Mouse (Mus musculus): Measurements from ENCODE around the gene Try4.
"Not testable (repeated sequence)": the region's sequence is repeated elsewhere in the genome, so short reads cannot be mapped to it uniquely, and the experiment has no call there.

Gene Try4

DNA sequence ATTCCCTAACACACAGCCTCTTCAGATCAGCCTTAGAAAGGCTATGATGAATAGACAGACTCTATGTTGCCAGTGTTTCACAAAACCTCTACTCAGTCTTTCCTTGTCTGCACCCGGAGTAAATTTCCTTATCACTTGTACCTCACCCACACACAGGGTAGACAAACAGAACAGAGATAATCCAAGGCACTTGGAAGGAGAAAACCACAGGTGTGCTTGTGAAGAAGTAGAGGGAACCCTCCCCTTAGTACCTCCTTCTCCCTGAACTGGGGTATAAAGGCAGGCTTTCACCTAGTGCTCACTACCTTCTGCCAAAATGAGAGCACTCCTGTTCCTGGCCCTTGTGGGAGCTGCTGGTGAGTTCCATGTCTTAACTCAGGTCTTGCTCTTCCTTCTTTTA, at the start of gene Try4:
Gene Try4, plus strand, starts transcription at position 301 of the 400 bp plus-strand sequence.
- no peak for DNase-seq (ENCODE audit: low read depth, low spot score)

DNA sequence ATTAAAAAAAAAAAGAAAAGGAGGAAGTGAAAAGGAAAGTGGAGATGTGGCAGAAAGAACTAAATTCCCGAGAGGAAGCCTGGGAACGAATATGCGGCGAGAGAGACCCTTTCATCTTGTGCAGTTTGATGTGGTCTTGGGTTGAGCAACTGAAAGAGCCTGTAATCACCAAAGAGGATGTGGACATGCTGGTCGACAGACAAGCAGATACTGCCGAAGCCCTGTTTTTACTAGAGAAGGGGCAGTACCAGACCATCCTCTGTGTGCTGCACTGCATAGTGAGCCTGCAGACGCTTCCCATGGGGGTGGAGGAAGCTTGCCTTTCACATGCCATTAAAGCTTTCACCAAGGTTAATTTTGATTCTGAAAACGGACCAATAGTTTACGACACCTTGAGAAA, 48.8 kb upstream of the Try4 start:
- not testable (repeated sequence) for DNase-seq (ENCODE audit: low read depth, low spot score)

DNA sequence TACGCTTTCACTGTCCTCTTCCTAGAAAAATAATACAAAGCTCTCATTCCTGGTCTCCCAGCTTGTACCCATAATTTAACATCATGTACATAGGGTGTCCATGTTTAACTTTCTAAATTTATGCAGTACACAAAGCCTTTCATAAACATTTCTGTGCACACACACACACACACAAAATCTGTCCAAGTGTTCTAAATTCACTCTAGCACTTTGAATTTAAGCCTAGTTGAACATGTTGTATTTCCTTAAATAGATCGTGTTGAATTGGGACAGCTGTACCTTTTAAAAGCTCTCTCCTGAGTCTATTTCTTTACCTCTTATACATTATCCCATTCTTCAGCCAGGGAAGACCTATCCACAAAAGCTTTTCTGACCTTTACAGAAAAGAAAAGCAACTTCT, 45.6 kb upstream of the Try4 start:
- no peak for DNase-seq (ENCODE audit: low read depth, low spot score)

DNA sequence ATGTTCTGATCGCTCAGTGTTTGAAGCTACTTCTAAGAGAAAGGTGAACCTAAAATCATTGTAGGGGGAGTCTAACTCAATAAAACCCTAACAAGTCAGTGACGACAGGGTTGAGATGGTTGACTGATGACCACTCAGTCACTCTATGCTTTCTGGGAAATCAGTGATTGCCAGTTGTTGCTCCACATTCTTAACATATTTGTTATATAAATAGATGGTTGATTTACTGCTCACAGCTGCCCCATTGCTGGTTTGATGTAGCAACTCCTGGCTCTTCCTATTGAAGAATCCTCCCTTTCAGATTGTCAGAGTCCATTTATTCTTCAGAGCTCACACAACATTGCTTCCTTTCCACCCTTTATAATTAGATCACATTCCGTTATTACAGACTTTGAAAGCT, 44.6 kb upstream of the Try4 start:
- DNase-seq (ENCODE audit: low read depth, low spot score), result peak; percentile 10

DNA sequence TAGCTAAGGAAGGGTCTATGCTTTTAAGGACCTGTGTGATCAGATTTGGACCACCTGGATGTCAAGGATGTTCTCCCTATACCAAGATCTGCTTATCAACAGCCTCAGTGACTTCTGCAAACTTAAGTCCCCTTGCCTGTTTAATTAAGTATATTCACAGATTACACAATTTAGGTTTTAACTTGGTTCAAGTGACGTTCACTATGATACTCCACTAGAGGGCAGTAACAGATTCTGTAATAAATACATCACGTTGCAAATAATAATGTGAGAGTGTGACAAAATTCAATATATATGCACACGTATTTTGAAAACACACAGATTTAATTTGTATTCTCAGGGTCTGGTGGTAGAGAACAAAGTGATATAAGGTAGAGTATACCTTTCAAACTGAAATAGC, 39.3 kb upstream of the Try4 start:
- no peak for DNase-seq (ENCODE audit: low read depth, low spot score)

DNA sequence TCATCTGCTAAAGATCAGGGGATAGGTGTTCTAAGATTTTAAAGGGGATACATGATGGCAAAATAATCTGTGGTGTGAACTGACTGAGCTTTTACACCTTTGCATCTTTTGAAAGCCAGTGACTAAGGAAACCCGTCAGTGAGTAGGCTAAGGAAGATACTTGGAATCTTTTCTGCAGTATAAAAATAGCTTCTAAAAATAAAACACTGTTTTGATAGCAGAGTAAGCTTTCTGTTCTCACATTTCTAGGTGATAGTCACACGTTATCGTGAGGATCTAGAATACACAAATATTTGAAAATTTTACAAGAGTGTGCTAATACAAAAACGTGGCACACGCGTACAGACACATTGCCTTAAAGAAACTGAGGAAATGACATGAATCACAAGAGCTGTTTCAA, 35.9 kb upstream of the Try4 start:
- no peak for DNase-seq (ENCODE audit: low read depth, low spot score)

DNA sequence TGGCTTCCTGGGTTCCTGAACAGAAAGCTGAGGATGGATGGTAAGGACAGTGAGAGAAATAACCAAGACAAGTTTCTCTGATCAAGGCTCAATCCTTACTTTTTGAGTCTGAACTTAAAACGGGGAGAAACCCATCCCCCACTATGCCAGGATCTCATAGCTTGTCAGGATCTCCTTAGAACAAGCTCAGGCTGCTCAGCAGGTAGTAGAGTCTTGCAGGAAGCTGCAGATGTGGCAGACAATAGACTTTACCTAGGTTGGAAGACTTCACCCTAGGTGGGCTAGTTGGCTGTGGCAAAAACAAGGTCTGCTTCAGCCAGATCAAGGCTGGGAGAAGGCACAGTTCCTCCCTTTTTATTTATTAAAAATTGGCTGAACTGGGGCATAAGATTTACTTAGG, 3.8 kb upstream of the Try4 start:
- DNase-seq (ENCODE audit: low read depth, low spot score), result no peak

DNA sequence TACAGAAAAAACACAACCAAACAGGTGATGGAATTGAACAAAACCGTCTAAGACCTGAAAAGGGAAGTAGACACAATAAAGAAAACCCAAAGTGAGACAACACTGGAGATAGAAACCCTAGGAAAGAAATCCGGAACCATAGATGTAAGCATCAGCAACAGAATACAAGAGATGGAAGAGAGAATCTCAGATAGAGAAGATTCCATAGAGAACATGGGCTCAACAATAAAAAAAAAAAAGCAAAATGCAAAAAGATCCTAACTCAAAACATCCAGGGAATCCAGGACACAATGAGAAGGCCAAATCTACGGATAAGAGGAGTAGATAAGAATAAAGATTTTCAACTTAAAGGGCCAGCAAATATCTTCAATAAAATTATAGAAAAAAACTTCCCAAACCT, 14.7 kb downstream of the Try4 start, which contains the start of gene Try5:
Gene Try5, minus strand, starts transcription at position 101 of the 400 bp plus-strand sequence.
- DNase-seq (ENCODE audit: low read depth, low spot score), result not testable (repeated sequence)

DNA sequence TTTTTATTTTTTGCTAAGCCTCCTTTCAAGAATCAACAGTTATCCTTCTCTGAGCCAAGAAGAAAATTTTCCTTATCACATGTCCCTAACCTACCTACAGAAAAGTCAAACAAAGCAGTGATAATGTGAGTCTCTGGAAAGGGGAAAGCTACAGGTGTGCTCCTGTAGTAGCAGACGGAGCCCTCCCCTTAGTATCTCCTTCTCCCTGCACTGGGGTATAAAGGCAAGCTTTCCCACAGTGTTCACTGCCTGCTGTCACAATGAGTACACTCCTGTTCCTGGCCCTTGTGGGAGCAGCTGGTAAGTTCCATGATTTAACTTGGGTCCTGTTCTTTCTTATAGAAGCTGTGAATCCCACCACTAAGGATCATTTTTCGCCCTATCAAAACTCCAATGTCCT, 51.9 kb downstream of the Try4 start, which contains the start of gene Try10:
Gene Try10, plus strand, starts transcription at position 174 of the 400 bp plus-strand sequence.
- DNase-seq (ENCODE audit: low read depth, low spot score), result no peak
